Mouse (Mus musculus) retina, embryonic 14.5 days (tissue): ENCODE data around the gene Ntan1.
A peak's percentile ranks its signal among the peaks of the same experiment; 100 is the strongest.
"Not testable (repeated sequence)": the region's sequence is repeated elsewhere in the genome, so short reads cannot be mapped to it uniquely, and the experiment has no call there.

Experiments
- DNase-seq: peaks from one replicate; pipeline ENCODE4 v3.0.0-alpha.2; 2015; ENCODE audit warnings: low spot score

Ntan1 gene

DNA sequence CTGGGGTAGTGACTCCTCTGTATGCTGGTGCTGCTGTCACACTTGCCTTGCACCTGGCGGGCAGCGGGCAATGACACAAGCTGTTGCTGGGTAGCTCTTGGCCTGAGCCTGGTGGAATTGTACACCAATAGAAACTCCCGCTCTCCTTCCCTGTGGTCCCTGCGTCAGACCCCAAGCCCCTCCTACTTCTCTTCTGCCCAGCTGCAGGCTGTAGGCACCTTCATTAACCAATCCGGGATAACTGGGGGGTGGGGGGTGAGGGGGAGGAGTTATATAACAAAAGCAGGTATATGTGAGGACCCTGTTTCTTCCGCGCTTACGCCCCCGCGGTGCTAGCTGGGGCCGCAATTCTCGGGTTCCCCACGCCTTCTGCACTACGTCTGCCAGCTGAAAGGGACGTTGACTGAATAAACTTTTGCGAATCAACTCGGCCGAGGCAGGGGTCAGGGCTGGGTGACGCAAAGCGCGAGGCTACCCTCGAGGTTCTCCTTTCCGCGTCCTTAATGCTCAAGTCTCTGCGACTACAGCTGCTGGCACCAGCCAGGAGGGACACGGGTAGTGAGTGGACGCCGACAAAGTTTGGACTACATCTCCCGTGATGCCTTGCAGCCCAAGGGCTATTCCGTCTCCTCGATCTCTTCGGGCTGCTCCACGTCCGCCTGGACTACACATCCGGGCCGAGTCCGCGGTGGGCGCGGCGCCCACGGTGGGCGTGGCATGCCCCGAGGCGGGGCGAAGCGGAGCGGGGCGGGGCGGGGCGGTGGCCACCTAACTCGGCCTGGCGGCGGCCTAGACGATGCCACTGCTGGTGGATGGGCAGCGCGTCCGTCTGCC lies at the start of gene Ntan1:
Ntan1 (plus strand) TSS at position 286 of the 834 bp plus-strand sequence.
- DNase-seq: peak; percentile 94

DNA sequence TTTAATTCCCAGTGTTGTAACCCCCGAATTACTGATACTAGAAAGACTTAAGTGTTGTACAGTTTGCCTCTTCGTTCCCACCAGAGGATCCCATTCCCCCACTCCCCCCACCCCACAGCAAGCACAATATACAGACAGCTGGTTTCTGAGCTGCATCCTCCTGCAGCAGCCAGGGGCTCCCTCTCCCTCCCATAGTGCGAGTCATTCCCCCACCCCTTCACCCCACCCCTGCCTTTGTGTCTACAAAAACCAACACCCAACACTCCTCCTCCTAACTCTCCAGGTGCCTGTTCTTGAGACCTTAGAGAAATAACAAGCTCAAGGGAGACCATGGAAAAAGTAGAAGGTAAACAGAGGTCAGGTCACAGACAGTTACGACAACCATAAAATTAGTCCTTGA lies 47.0 kb upstream of the Ntan1 start:
- not testable (repeated sequence) for DNase-seq

DNA sequence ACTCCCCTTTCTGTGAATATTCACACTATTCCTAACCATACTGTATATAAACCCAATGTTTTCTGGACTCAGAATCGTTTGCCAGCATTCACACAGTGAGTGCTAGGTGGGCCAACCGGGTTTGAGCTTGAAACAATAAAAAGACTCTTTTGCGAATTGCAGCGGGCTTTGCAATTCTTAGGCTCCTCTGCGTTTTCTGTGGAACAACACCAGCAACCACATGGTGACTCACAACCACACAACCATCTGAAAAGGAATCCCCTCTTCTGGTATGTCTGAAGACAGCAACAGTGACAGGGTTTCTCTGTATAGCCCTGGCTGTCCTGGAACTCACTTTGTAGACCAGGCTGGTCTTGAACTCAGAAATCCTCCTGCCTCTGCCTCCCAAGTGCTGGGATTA lies 46.6 kb upstream of the Ntan1 start:
- DNase-seq: not testable (repeated sequence)

DNA sequence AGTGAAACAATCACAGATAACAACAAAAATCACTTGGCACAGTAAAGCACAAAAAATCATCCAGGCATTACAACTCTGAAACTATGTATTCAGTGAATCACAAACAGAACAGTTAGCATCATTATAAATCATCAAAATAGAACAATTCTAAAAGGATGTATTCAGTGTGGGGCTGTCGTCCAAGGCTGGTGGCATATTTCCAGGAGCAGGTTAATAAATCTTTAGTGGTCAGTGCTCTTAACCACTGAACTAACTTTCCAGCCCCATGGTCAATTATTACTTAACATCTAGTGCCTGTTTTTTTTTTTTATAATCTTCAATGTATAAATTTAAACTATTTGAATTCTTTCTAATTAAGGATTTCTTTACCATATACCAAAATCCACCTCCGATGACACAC lies 44.6 kb upstream of the Ntan1 start:
- not testable (repeated sequence) for DNase-seq

DNA sequence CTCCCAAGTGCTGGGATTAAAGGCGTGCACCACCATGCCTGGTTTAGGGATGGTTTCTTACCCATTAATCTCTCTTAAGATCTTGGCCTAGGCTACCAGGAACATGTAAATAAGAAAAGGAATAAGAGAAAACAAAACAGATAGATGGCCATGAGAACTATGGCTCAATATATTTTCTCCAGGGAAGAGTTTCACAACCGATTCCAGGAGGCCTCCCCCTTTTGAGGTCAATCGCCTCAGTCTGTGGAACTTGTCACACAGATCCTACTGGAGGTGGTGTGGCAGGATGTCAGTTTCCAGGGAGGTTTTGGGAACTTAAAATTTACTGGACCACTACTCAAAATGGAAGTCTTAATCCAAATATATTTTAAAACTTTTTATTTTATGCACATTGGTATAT lies 44.0 kb upstream of the Ntan1 start:
- DNase-seq: not testable (repeated sequence)

DNA sequence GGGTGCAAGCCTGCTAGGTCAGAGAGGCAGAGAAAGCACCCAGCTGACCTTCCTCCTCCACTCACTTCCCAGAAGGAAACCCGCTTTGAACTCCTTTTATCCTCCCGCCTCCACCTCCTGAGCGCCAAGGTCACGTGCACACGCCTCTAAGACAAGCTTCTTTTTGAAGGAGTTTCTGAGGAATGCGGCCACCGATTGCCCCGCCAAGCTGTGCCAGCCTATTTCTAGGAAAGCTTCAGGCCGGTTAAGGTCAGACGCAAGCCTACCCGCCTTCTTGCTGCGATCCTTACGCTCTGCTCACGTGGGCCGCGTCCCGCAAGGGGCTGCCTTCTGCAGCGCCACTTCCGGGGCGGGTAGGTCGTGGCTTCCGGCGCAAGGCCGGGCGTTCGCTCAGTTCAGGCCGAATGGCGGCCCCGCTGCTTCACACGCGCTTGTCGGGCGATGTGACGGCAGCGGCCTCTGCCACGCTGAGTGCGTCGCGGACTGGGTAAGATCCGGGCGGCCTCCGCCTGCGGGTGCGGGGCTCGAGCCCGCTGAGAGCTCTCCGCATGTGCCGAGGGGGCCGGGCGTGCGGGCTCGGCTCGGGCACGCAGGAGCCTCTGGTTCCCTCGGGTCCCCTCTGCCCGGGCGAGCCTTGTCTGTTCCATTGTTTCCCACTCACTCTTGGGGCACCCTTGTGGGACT lies 38.1 kb upstream of the Ntan1 start, which contains the start of gene Rrn3:
Rrn3 (plus strand) TSS at position 356 of the 684 bp plus-strand sequence.
- DNase-seq: peak; percentile 87

DNA sequence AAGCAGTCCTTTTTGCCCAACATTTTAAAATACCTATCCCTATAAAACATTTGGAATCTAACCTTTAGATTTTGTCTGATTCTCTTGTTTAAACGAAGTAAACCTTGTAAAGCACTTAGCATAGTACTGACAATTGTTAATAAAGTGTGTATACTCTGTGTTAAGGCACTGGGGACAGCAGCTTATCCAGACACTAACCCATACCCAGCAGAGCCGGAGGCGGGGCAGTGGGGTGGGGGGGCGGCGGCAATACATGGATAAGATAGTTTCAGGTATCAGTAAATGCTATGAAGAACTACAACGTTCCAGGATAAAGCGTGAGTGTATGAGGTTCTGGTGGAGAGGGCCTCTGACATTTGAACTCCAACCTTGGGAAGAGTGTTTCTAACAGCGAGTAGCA lies 37.4 kb upstream of the Ntan1 start:
- DNase-seq: no peak

DNA sequence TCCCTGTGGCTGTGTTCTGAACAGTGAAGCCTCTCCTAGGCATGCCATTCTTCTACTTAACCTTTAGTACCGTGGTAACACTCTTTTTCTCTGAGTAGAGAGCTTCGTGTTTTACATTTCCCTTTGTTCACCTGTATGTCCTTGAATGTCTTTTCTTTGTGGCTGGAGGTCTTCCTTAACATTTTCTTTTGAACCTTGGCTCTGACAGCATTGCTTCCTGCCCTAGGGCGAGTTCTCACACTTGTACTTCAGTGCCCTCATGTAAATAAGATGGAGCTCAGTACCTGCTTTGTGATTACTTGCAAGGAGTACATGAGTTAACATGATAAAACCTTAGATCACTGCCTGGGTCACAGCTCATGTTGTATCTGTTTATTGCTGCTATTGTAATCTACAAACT lies 32.7 kb upstream of the Ntan1 start:
- DNase-seq: no peak

DNA sequence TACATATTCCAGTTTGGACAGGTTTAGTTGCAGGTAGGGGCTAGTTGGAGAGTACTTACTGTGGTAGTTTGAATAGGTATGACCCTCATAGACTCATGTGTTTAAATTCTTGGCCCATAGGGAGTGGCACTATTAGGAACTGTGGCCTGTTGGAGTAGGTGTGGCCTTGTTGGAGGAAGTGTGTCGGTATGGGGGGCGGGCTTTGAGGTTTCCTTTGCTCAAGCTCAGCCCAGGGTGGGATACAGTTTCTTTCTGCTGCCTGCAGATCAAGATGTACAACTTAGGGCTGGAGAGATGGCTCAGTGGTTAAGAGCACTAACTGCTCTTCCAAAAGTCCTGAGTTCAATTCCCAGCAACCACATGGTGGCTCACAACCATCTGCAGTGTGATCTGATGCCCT lies 25.2 kb upstream of the Ntan1 start:
- DNase-seq: not testable (repeated sequence)

DNA sequence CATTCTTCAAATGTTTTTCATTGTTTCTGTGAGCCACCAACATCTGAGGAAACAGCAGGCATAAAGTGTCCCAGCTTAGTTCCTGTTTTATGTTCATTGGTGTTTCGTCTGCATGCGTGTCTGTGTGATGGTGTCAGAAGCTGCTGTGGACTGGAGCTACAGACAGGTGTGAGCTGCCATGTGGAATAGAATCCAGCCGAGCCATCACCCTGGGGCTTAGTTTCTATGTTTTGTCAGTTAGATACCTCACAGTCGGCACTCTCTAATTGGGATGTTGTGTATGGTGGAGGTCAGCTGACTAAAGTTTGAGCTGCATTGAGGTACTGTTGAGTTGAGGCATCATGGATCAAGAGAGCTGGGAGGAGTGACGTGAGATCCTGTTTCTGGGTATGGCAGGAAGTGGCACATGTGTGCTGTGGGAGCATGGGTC lies 21.9 kb upstream of the Ntan1 start:
- no peak for DNase-seq

DNA sequence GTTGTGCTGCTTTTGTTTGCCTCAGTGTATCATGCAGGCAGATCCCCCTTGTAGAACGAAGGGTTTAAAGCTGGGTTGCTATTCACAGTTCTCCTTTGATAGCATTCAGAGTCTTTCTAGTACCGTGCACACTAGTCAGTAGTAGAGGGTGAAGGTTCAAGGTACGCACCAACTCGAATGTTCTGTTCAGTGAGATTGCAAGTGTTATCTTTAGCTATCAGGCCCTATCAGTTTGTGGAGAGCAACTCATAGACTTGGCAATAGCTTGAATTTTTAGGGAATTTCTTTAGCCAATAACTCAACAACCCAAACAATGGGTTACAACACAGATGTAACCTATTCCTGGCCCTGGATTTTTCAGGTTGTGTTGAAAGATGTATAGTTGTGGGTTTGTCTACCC lies 17.4 kb upstream of the Ntan1 start:
- no peak for DNase-seq

DNA sequence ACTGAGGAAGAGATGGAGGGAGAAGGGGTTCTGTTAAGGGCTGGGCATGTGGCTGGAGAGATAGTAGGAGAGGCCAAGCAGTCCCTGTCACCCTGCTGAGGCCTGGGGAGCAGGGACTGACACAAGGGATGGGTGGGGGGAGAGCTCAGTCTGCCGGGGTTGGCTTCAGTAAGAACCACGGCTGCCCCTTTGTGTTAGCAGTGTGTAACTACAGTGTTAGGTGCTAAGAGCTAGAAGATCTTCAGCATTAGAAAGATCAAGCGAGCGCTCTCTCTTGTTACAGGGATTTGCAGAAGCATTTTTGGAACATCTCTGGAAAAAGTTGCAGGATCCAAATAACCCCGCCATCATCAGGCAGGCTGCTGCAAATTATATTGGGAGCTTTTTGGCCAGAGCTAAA lies 14.0 kb upstream of the Ntan1 start:
- no peak for DNase-seq

DNA sequence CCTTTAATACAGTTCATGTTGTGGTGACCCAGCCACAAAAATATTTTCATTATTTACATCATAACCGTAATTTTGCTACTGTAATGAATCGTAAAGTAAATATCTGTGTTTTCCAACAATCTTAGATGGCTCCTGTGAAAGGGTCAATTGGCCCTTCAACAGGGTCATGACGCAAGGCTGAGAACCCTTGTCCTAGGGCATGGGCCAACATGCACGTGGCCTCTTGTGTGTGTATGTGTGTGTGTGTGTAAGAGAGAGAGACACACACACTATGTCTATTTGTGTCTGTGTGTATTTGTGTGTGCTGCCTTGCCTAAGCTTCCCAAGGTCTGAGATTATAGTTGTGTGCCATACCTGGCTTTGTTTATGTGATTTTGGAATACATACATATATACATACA lies 11.0 kb upstream of the Ntan1 start:
- DNase-seq: no peak

DNA sequence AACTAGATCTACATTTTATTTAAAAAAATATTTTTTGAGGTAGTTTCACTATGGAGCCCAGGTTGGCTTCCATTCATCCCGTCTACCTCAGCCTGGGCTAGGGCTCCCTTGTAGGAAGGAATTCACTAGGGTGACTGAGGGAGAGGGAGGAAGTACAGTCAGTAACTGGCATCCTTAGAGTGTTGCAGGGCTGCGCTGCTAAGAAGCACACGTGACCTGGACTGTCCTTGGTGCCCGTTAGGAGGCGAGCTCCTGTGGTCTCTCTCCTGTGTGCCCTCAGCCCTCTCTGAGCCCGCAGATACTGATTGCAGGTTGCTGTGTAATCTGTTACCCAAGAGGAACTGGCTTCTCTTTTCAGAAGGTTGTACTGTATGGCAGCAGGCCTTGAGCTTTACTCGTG lies 10.2 kb upstream of the Ntan1 start:
- no peak for DNase-seq

DNA sequence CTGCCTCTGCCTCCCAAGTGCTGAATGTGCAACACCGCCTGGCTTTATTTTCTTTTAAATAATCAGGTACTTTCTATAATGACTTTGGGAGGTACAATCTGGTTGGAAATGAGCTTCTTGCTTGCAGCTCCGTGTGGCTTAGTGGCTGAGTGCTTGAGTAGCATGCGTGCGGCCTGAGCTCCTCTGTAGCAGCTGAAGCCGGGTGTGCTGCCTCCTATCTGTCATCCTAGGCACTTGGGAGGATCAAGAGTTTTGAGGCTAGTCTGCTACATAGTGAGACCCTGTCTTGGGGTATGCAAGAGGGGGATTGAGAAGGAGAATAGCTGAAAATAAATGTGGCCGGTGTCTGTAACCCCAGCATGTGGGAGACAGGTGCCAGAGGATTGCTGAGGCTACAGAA lies 6.5 kb upstream of the Ntan1 start:
- no peak for DNase-seq

DNA sequence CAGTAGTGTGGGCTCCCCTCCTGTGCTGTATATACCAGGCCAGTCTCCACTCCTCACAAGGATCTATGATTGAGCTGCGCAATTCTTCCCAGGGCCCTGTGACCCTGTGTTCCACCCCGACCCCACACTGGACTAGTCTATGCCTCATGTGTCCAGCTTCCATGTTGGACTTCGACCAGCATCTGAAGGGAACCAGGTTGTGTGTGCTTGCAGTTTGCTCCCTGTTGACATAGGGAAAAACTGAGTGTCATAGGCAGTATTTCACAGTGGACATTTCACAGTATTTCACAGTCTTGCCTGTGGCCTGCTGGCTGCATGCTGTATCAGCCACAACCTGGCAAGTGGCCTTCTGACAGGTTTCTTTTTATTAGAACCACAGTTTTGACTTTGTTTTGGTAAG lies 5.4 kb upstream of the Ntan1 start:
- no peak for DNase-seq

DNA sequence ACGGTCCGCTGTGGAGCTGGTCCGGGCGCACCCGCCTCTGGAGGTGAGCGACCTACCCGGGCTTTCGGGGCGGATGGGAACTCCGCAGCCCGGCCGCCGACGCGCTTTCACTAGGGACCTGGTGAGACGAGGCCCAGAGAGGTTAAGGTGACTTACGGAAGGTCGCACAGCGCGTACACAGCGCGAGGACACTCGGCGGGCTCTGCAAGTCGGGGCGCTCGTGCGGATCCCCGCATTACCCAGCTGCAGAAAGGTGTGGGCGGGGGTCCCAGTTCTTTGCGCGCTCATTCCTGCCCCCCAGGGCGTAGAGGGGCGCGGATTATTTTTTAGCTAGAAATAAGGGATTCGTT lies 724 bp downstream of the Ntan1 start:
- no peak for DNase-seq

DNA sequence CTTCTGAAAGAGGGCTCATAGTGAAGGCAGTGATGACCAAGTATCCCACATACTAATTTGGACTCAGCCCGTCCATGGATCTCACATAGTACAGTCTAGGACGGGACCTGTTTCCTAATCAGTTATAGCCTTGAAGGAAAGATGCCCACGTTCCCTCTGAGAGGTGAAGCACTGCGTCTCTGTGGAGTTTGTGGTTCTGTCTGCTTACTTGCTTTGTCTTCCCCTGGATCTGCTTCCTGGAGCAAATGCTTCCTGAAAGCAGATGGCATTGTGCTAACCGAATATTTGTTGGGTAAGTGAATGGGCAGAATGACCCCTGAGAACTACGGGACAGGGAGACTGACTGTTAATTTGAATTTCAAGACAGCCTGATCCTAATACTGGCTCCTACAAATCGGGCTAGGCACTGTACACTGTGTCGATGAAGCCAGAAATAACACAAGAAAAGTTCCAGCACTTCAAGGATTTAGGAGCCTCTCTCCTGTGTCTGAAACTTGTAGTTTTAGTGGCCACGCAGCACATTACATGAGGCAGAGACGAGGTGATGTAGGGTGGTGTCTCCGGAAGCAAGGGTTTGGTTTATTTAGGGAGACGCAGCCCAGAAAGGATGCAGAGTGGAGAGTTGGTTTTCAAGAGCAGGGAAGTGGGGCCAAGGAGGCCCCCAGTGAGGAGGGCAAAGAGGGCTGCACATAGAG lies 1.3 kb downstream of the Ntan1 start:
- peak; percentile 26 for DNase-seq

DNA sequence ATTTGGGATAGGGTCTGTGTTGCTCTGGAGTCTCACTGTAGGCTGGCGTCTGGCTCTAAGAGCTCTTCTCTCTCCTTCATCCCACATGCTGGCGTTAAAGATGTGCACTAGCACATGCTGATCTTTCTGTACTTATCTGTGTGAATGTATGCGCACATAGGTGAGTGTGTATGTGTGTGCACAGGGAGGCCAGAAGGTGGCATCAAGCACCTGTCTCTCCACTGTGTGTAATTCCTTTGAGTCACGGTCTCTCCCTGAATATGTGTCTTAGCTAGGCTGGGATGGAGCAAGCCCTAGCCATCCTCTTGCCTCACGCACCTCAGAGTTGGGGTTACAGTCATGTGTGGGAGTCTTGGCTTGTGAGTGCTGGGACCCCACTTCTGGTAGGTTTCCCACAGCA lies 2.1 kb downstream of the Ntan1 start:
- DNase-seq: no peak

DNA sequence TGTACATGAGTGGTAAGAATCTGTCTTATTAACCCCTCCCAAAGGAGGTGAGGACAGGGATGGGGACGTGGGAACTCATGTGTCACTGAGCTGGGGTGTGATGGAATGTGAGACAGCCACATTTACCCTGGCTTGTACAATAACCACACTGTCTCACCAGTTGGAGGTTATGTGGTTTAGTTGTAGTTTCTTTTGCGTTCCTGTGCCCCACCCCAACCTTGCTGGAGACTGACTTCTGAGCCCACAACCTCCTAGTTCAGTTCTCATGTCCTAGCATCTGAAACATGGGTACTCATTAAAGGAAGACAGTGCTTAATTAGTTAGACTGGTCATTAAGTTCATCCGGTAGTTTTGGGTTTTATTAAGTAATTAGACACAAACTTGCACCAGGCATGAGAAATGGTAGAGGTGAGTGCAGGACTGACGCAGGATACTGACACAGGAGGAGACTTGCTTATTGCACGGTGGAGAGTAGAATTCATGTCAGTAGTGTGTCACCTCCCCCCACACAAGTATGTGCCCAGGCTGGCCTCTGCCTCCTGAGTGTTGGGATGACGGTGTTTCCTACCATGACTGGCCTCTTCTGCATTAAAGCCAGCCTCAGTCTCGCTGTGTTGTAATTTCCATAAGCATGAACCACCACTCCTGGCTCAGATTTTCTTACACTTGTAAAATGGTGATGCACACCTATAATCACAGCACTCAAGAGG lies 7.3 kb downstream of the Ntan1 start:
- DNase-seq: no peak

DNA sequence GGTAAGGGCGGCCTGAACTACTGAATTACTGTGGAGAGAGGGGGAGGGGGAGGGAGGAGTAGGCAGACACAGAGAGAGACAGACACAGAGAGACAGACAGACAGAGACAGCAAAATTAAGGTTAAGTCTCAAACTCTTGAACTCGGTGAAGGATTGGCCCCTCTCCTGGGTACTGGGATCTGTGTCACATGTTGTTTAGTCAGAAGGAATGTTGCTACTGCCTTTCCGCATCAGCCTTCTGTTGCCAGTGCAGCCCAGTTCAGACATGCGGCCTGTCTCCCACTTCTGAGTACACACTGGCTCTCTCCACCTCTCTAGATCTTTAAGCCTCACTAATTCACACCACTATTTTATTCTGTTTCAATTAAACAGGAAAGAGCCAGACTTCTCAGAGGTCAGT lies 7.9 kb downstream of the Ntan1 start:
- DNase-seq: no peak

DNA sequence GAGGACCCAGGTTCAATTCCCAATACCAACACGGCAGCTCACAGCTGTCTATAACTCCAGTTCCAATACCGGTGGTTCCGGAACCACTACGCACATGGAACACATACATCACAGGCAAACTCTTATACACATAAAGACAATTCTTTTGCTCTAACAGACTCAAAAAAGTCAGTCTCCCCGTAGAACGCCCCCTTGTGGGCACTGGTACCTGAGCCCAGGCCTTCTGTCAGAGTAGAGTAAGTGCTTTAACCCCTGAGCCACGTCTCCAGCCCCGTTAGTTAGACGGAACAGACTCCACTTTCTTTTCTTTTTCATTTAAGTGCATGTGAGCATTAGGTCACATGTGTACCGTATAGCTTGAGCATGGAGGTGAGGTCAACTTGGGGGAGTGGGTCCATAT lies 11.8 kb downstream of the Ntan1 start:
- peak; percentile 14 for DNase-seq
